Mouse (Mus musculus) liver, embryonic 14.5 days (tissue): ENCODE results near the gene Aldh1l1. TPM values are rescaled to one million over a fixed set of nuclear protein-coding genes. Genes with fewer than 3 reads are reported as not detected.

Experiments used
- ATAC-seq: fragments of 200-750 bp; cut with Nextera tagmentation; 2 replicates; pipeline ENCODE4 v1.8.0; 2017; ENCODE audit warnings: moderate number of reproducible peaks, mild to moderate bottlenecking, moderate library complexity; ENCODE audit not compliant: insufficient read depth
- DNase-seq, 3 experiments: peaks; one replicate each; pipeline ENCODE4 v3.0.0-alpha.2; 2012 to 2013; ENCODE audit warnings: low read depth in 3 of 3, low spot score in 3 of 3
- H3K27ac ChIP-seq: fragments of 300-500 bp; sonication (generic); 2 replicates; pipeline ENCODE4 v1.5.1; 2014; ENCODE audit warnings: moderate library complexity, mild to moderate bottlenecking, control low read depth, inconsistent platforms
- H3K27me3 ChIP-seq: fragments of 300-500 bp; sonication (generic); 2 replicates; pipeline ENCODE4 v1.6.1; 2014; ENCODE audit warnings: mild to moderate bottlenecking, low read length, moderate library complexity; ENCODE audit not compliant: control insufficient read depth, insufficient read depth
- H3K36me3 ChIP-seq: fragments of 300-500 bp; sonication (generic); replicated peaks from 2 replicates; pipeline ENCODE4 v1.6.1; 2014; ENCODE audit warnings: low read depth; ENCODE audit not compliant: control insufficient read depth, insufficient read depth
- H3K4me1 ChIP-seq, 2 experiments: fragments of 200-500 bp in 1 of 2; fragments of 300-500 bp in 1 of 2; sonication (generic) in 1 of 2; replicated peaks; 2 replicates each; pipeline ENCODE4 v1.6.1; 2012 to 2014; ENCODE audit warnings: antibody characterized with exemption in 1 of 2, inconsistent platforms in 1 of 2, low read length in 1 of 2; ENCODE audit not compliant: control insufficient read depth in 2 of 2, insufficient read depth in 2 of 2
- H3K4me2 ChIP-seq: fragments of 300-500 bp; sonication (generic); 2 replicates; pipeline ENCODE4 v1.6.1; 2014; ENCODE audit warnings: low read depth, mild to moderate bottlenecking, control low read depth, moderate library complexity
- H3K4me3 ChIP-seq, 2 experiments: fragments of 200-500 bp in 1 of 2; fragments of 300-500 bp in 1 of 2; sonication (generic) in 1 of 2; 2 replicates each; pipeline ENCODE4 v1.5.1; 2012 to 2014; ENCODE audit warnings: low read depth in 2 of 2, low read length in 2 of 2, mild to moderate bottlenecking in 2 of 2, control low read depth in 1 of 2, inconsistent platforms in 1 of 2, moderate library complexity in 1 of 2; ENCODE audit not compliant: insufficient read depth in 1 of 2
- H3K9ac ChIP-seq: fragments of 300-500 bp; sonication (generic); replicated peaks from 2 replicates; pipeline ENCODE4 v1.6.1; 2014; ENCODE audit warnings: mild to moderate bottlenecking, control low read depth, moderate library complexity
- H3K9me3 ChIP-seq: fragments of 300-500 bp; sonication (generic); 2 replicates; pipeline ENCODE4 v1.6.1; 2016; ENCODE audit warnings: low read length, mixed read lengths; ENCODE audit not compliant: control insufficient read depth
- CTCF ChIP-seq: IDR thresholded peaks from 2 replicates; pipeline ENCODE4 v1.5.1; 2016; ENCODE audit warnings: antibody characterized with exemption, low read depth, control low read depth
- EP300 ChIP-seq: IDR thresholded peaks from 2 replicates; pipeline ENCODE4 v1.6.1; 2016; ENCODE audit warnings: antibody characterized with exemption, low read depth
- WGBS: fragments of 180-500 bp; shearing (Covaris S2); extraction: QIAGEN DNeasy Blood & Tissue Kit; methylation state at CpG from one replicate; pipeline ENCODE4 v1.1.7; 2014; ENCODE audit not compliant: insufficient replicate concordance; 5-methylcytosine and 5-hydroxymethylcytosine counted together
- polyA plus RNA-seq, 2 experiments: library from polyadenylated mRNA; depleted of rRNA in 1 of 2; stranded (reverse) in 1 of 2; unstranded in 1 of 2; fragments of >200 nt; fragmentation: Nextera tagmentation in 1 of 2; extraction: Ambion mirVana in 1 of 2; gene quantifications; 2 replicates each; pipeline versions ENCODE4 v1.2.1 to v1.2.3; 2012 to 2014

Aldh1l1 gene
- polyA plus RNA-seq, 2 experiments = 9.2 to 10.6 TPM

DNA sequence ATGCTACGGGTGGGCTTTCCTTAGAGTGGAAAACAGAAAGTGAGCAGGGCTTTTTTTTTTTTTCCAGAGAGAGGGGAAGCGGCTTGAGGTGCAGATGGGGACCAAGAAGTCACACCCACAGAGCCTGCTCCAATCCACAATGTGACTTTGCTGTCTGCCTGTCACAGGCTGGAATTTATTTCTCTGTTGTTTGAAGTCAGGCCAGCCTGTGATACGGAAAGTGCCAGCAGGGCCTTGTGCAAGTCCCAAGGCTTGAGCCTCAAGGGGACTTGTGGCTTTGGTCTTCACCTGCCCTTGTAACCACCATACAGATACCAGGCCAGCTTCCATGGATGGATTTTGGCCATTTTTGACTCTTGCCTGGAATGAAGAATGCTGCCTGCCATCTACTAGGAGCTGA is 32.7 kb downstream of the Aldh1l1 start:
- DNase-seq = no peak
- no peaks in the 10 kb centered on the region for H3K27me3 ChIP-seq

GRCm38 (mm10) chr6:90519375-90519774 is 33.1 kb downstream of the Aldh1l1 start:
- DNase-seq = no peak
- WGBS = 30% methylated on average over 5 of the region's 5 CpGs
- H3K4me1 ChIP-seq = 0 out of 4 replicates have a peak, but pooled peaks cover 0 to 1% of the 10 kb centered on the region in 2 experiments
- ATAC-seq = no peak
- H3K27me3 ChIP-seq = no peaks in the 10 kb centered on the region
- no peaks in the 10 kb centered on the region for H3K36me3 ChIP-seq
- no peak overlapping the region for H3K9ac ChIP-seq
- H3K4me3 ChIP-seq = no peak overlapping the region
- no peak overlapping the region for H3K27ac ChIP-seq
- TF ChIP-seq CTCF = no peak
- TF ChIP-seq EP300 = no peak
- H3K4me2 ChIP-seq = no peak overlapping the region
- H3K9me3 ChIP-seq = no peaks in the 10 kb centered on the region

More for the DNA sequence above, 32.7 kb downstream of the Aldh1l1 start:
- no peak for ATAC-seq
- no peak overlapping the region for H3K9ac ChIP-seq
- H3K27ac ChIP-seq = no peak overlapping the region
- no peak overlapping the region for H3K4me2 ChIP-seq
- TF ChIP-seq EP300 (no peak), CTCF (no peak)
- H3K4me1 ChIP-seq = peaks cover 0 to 1% of the 10 kb centered on the region in 2 experiments; a peak in 1 of 4 replicates
- 29% methylated on average over 3 of the region's 3 CpGs for WGBS
- no peak overlapping the region for H3K4me3 ChIP-seq
- H3K36me3 ChIP-seq = no peaks in the 10 kb centered on the region
- H3K9me3 ChIP-seq = no peaks in the 10 kb centered on the region

DNA sequence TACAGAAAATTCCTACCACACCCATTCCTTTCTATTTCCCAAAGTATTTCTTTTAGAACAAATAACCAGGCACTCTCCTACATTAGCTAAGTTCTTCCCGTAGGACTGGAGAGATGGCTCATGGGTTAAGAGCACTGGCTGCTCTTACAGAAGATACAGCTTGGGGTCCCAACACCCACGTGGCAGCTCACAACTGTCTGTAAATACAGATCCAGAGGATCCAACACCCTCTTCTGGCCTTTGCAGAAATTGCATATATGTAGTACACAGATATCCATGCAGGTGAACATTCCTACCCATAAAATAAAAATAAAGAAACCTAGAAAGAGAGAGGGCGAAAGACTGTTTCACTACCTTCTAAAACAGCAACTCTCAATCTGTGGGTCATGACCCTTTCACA is 40.2 kb downstream of the Aldh1l1 start:
- TF ChIP-seq EP300 = no peak
- no peak for TF ChIP-seq CTCF
- 47% methylated on average over 3 of the region's 3 CpGs for WGBS
- Histone ChIP-seq H3K36me3 (no peaks in the 10 kb centered on the region), H3K4me1 (no peaks in the 10 kb centered on the region), H3K27ac (no peak overlapping the region), H3K9ac (no peak overlapping the region), H3K27me3 (no peaks in the 10 kb centered on the region), H3K4me2 (no peak overlapping the region), H3K9me3 (no peaks in the 10 kb centered on the region), H3K4me3 (no peak overlapping the region)
- DNase-seq (no peak), ATAC-seq (no peak)

DNA sequence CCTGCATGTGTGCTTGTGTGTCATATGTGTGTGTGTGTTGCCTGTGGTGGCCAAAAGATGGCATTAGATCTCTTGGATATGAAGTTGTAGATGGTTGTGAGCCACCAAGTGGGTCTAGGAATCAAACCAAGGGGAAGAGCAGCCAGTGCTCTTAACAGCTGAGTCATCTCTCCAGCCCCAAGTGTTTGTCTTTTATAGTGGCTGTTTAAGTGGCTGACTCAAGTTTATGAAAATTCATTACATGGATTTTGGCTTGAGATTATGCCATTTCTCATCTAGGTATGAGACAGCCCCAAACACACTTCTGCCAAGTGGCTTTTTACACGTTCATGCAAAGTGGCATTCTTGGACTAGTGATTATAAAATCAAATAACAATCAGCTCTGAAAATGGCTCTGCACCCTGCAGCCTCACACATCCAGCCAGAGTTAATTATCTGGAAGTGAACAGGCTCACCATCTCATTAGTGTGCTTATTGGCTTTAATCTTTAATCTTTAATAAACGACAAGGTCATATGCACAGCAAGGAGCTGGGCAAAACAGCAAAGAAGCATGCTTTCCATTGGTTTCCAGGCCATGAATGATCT is 43.3 kb downstream of the Aldh1l1 start:
- no peak for ATAC-seq
- 35% methylated on average over 2 of the region's 2 CpGs for WGBS
- DNase-seq = no peak

DNA sequence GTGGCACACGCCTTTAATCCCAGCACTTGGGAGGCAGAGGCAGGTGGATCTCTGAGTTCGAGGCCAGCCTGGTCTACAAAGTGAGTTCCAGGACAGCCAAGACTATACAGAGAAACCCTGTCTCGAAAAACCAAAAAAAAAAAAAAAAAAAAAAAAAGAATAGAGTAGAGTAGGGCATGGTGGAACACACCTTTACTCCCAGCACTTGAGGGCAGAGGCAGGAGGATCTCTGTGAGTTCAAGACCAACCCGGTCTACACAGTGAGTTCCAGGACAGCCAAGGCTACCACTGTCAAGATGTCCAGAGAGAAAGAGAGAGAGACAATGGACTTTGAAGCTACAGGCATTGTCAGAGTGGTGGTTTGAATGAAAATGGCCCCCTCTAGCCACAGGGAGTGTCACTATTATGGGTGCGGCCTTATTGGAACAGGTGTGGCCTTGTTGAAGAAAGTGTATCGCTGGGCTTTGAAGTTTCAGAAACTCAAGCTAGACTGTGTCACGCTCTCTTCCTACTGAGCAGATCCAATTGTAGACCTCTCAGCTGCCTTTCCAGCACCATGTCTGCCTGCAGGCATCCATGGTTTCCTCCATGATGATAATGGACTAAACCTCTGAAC is 46.5 kb downstream of the Aldh1l1 start:
- DNase-seq = no peak

More for the DNA sequence above, 43.3 kb downstream of the Aldh1l1 start:
- H3K27ac ChIP-seq = no peak overlapping the region
- H3K27me3 ChIP-seq = no peaks in the 10 kb centered on the region
- no peak overlapping the region for H3K4me3 ChIP-seq
- no peaks in the 10 kb centered on the region for H3K4me1 ChIP-seq
- no peaks in the 10 kb centered on the region for H3K9me3 ChIP-seq
- no peak overlapping the region for H3K9ac ChIP-seq
- no peak overlapping the region for H3K4me2 ChIP-seq
- no peaks in the 10 kb centered on the region for H3K36me3 ChIP-seq
- TF ChIP-seq EP300 (no peak), CTCF (no peak)

More for the DNA sequence above, 46.5 kb downstream of the Aldh1l1 start:
- no peak for TF ChIP-seq EP300
- no peaks in the 10 kb centered on the region for H3K36me3 ChIP-seq
- no peak overlapping the region for H3K9ac ChIP-seq
- H3K4me1 ChIP-seq = no peaks in the 10 kb centered on the region
- no peaks in the 10 kb centered on the region for H3K9me3 ChIP-seq
- no peak overlapping the region for H3K27ac ChIP-seq
- ATAC-seq = no peak
- no peaks in the 10 kb centered on the region for H3K27me3 ChIP-seq
- H3K4me3 ChIP-seq = no peak overlapping the region
- no peak overlapping the region for H3K4me2 ChIP-seq
- WGBS = 76% methylated on average over 6 of the region's 7 CpGs
